Mouse (Mus musculus): ENCODE results near the gene Men1. TPM values are rescaled to one million over a fixed set of nuclear protein-coding genes. Genes with fewer than 3 reads are reported as not detected.

The Men1 gene
- polyA plus RNA-seq, 1 experiment = 67.6 TPM

DNA sequence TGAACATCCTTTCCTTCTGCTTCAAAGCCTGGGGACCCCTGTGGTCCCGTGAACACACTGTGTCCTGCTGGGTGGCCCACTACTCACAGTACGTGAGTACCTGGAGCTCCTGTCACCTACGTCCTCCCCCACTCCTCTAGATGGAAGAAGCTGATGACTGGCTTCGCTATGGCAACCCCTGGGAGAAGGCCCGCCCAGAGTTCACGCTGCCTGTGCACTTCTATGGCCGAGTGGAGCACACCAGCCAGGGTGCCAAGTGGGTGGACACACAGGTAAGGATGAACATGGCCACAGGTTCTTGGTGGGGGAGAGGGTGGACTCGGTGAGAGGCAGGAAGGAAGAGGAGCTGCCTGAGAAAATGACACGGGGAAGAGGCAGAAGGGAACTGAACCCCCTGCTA lies 51.5 kb downstream of the Men1 start:
- DNase-seq (ENCODE audit: extremely low spot score in 1 of 2, low spot score in 1 of 2) = no peak

DNA sequence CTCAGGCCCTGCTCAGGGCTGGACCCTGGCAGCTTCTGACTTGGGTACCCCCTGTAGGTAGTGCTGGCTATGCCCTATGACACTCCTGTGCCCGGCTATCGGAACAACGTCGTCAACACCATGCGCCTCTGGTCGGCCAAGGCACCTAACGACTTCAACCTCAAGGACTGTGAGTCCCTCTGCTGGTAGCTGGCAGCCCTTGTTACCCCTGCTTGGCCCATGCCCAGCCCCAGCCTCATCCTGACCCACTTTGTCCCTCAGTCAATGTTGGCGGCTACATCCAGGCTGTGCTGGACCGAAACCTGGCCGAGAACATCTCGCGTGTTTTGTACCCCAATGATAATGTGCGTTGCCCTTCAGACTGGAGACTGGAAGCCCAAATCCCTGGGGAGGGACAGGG lies 53.2 kb downstream of the Men1 start:
- no peak for DNase-seq (ENCODE audit: extremely low spot score in 1 of 2, low spot score in 1 of 2)

DNA sequence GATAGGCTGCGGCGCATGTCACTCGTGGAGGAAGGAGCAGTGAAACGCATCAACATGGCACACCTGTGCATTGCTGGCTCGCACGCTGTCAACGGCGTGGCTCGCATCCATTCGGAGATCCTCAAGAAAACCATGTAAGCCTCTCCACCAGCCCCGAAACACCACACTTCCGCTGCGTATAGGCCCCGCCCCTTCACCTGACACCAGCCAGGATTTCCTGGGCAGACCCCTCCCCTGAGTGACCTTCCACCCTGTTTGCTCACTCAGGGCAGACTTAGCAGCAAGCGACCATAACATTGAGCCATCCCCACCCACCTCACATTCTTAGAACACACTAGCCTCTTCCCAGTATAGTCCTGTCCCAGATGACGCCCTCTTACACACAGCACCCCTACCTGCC lies 55.0 kb downstream of the Men1 start:
- no peak for DNase-seq (ENCODE audit: extremely low spot score in 1 of 2, low spot score in 1 of 2)

DNA sequence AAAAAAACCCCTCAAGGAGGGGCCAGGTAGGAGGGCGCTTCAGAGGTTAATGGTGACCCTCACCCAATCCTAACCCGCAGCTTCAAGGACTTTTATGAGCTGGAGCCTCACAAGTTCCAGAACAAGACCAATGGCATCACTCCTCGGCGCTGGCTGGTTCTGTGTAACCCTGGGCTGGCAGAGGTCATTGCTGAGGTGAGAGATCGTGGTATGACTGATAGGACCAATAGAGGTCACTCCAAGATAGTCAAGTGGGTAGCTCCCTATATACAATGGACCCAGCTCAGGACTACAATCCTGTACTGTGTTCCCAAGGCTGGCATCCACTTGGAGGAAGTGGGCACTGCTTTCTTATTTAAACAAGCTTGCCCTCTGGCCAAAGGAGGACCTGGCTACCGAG lies 55.5 kb downstream of the Men1 start:
- DNase-seq (ENCODE audit: extremely low spot score in 1 of 2, low spot score in 1 of 2) = no peak

Other genes starting within 250 kb of the Men1 start
- gene Cdca5, start 250.0 kb upstream of the Men1 start, polyA plus RNA-seq (2012; rRNA removed) = 0.22 and 0.46 TPM in 2 replicates
- not detected in 2 replicates for gene AC131692.1, start 240.6 kb upstream of the Men1 start, polyA plus RNA-seq (2012; rRNA removed)
- 0.26 and 0.32 TPM in 2 replicates for gene Naaladl1, start 229.2 kb upstream of the Men1 start, polyA plus RNA-seq (2012; rRNA removed)
- gene Sac3d1, start 216.3 kb upstream of the Men1 start, polyA plus RNA-seq (2012; rRNA removed) = 24.2 and 29.4 TPM in 2 replicates
- gene Snx15, start 206.7 kb upstream of the Men1 start, polyA plus RNA-seq (2012; rRNA removed) = 63.5 and 65.2 TPM in 2 replicates
- 0.54 and 0.63 TPM in 2 replicates for gene Batf2, start 194.0 kb upstream of the Men1 start, polyA plus RNA-seq (2012; rRNA removed)
- 123 and 135 TPM in 2 replicates for gene Arl2, start 193.4 kb upstream of the Men1 start, polyA plus RNA-seq (2012; rRNA removed)
- 0.14 TPM in 1 of 2 replicates, not detected in the other for gene Majin, start 150.6 kb upstream of the Men1 start, polyA plus RNA-seq (2012; rRNA removed)
- not detected in 2 replicates for gene Gpha2, start 108.6 kb upstream of the Men1 start, polyA plus RNA-seq (2012; rRNA removed)
- gene Ppp2r5b, start 99.1 kb upstream of the Men1 start, polyA plus RNA-seq (2012; rRNA removed) = 137 and 141 TPM in 2 replicates
- gene Atg2a, start 93.3 kb upstream of the Men1 start, polyA plus RNA-seq (2012; rRNA removed) = 29.3 and 31.2 TPM in 2 replicates
- gene Ehd1, start 58.3 kb upstream of the Men1 start, polyA plus RNA-seq (2012; rRNA removed) = 48.4 and 49.3 TPM in 2 replicates
- 3.2 and 3.3 TPM in 2 replicates for gene Cdc42bpg, start 28.5 kb upstream of the Men1 start, polyA plus RNA-seq (2012; rRNA removed)
- 193 and 205 TPM in 2 replicates for gene Map4k2, start 6.2 kb downstream of the Men1 start, polyA plus RNA-seq (2012; rRNA removed)
- 179 and 186 TPM in 2 replicates for gene Sf1, start 28.7 kb downstream of the Men1 start, polyA plus RNA-seq (2012; rRNA removed)
- gene Pygm, start 49.4 kb downstream of the Men1 start, polyA plus RNA-seq (2012; rRNA removed) = 39.0 and 54.8 TPM in 2 replicates
- 70.0 and 74.0 TPM in 2 replicates for gene Rasgrp2, start 64.4 kb downstream of the Men1 start, polyA plus RNA-seq (2012; rRNA removed)
- 393 and 395 TPM in 2 replicates for gene Nrxn2, start 83.8 kb downstream of the Men1 start, polyA plus RNA-seq (2012; rRNA removed)
- gene Slc22a12, start 208.1 kb downstream of the Men1 start, polyA plus RNA-seq (2012; rRNA removed) = 0.08 and 0.10 TPM in 2 replicates